Mouse (Mus musculus): ENCODE results near the gene Npw.

DNA sequence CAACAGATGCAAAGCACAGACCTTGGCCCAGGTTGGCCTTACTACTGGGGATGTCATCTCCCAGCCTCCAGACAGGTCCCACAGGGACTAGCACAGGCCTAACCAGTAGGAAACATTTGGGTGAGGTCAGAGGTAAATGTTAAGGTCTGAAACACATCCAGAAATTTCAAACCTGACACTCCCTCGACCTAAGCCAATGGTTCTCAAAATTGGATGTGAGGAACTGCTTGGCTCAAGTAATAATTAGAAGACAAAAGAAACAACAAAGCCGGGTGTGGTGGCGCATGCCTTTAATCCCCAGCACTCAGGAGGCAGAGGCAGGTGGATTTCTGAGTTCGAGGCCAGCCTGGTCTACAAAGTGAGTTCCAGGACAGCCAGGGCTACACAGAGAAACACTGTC lies 11.9 kb downstream of the Npw start:
- TF ChIP-seq CTCF (IDR thresholded peaks at IDR 0.05; ENCODE audit: extremely low read depth, insufficient read depth, low read length) (no peak), POLR2A (IDR thresholded peaks at IDR 0.05; ENCODE audit: extremely low read depth, insufficient read depth, low read length) (no peak)

All from cortical plate, adult 2 months (tissue).